Mouse (Mus musculus) myocyte (in vitro differentiated cells): Measurements from ENCODE around the gene Lrrc46. TPM values are rescaled to one million over a fixed set of nuclear protein-coding genes. Genes with fewer than 3 reads are reported as not detected.

ENCODE experiments used
- H3K27me3 ChIP-seq: one replicate; pipeline ENCODE4 v1.6.1; 2011; ENCODE audit not compliant: control insufficient read depth, insufficient read depth, insufficient read length
- H3K36me3 ChIP-seq: one replicate; pipeline ENCODE4 v1.6.1; 2011; ENCODE audit not compliant: control insufficient read depth, insufficient read depth
- H3K4me2 ChIP-seq: one replicate; pipeline ENCODE4 v1.6.1; 2011; ENCODE audit warnings: low read depth, control low read depth
- H3K4me3 ChIP-seq: one replicate; pipeline ENCODE4 v1.5.1; 2011; ENCODE audit warnings: mild to moderate bottlenecking, control low read depth, moderate library complexity
- H3K79me2 ChIP-seq: one replicate; pipeline ENCODE4 v1.6.1; 2011; ENCODE audit not compliant: control insufficient read depth, insufficient read depth
- H3ac ChIP-seq: one replicate; pipeline ENCODE4 v1.6.1; 2011; ENCODE audit not compliant: control insufficient read depth, insufficient read length
- CEBPB ChIP-seq: IDR thresholded peaks from 2 replicates; pipeline ENCODE4 v1.6.1; 2011; ENCODE audit warnings: mild to moderate bottlenecking, moderate library complexity; ENCODE audit not compliant: poor library complexity, insufficient read depth, severe bottlenecking
- E2F4 ChIP-seq: IDR thresholded peaks from one replicate; pipeline ENCODE4 v1.6.1; 2011; ENCODE audit warnings: mild to moderate bottlenecking, control low read depth, moderate library complexity; ENCODE audit not compliant: insufficient read depth
- MAX ChIP-seq: IDR thresholded peaks from one replicate; pipeline ENCODE4 v1.6.1; 2011; ENCODE audit warnings: low read depth, mild to moderate bottlenecking, control low read depth
- MYOD1 ChIP-seq, 3 experiments: IDR thresholded peaks; one replicate each; pipeline ENCODE4 v1.6.1; 2011; ENCODE audit warnings: control low read depth in 2 of 3, low read depth in 2 of 3, mild to moderate bottlenecking in 2 of 3, moderate library complexity in 1 of 3; ENCODE audit not compliant: insufficient read length in 2 of 3, control insufficient read depth in 1 of 3
- MYOG ChIP-seq, 3 experiments: IDR thresholded peaks; one replicate each; pipeline ENCODE4 v1.6.1; 2011; ENCODE audit warnings: control low read depth in 2 of 3, low read depth in 2 of 3, mild to moderate bottlenecking in 2 of 3; ENCODE audit not compliant: insufficient read length in 2 of 3, control insufficient read depth in 1 of 3, insufficient read depth in 1 of 3
- POLR2A ChIP-seq: IDR thresholded peaks from one replicate; pipeline ENCODE4 v1.6.1; 2011; ENCODE audit warnings: low read depth, mild to moderate bottlenecking, control low read depth, moderate library complexity; ENCODE audit not compliant: insufficient read length
- POLR2AphosphoS2 ChIP-seq: IDR thresholded peaks from one replicate; pipeline ENCODE4 v1.6.1; 2011; ENCODE audit warnings: low read depth, control low read depth; ENCODE audit not compliant: insufficient read length
- REST ChIP-seq: IDR thresholded peaks from one replicate; pipeline ENCODE4 v1.6.1; 2011; ENCODE audit warnings: mild to moderate bottlenecking, control low read depth, moderate library complexity; ENCODE audit not compliant: insufficient read depth, insufficient read length
- SRF ChIP-seq: IDR thresholded peaks from one replicate; pipeline ENCODE4 v1.6.1; 2011; ENCODE audit warnings: low read depth; ENCODE audit not compliant: control insufficient read depth, insufficient read length
- TCF12 ChIP-seq: IDR thresholded peaks from one replicate; pipeline ENCODE4 v1.6.1; 2011; ENCODE audit warnings: mild to moderate bottlenecking, control low read depth; ENCODE audit not compliant: poor library complexity, insufficient read depth, severe bottlenecking
- TCF3 ChIP-seq: IDR thresholded peaks from one replicate; pipeline ENCODE4 v1.6.1; 2011; ENCODE audit warnings: low read depth, control low read depth; ENCODE audit not compliant: insufficient read length
- USF1 ChIP-seq: IDR thresholded peaks from one replicate; pipeline ENCODE4 v1.6.1; 2011; ENCODE audit warnings: low read depth, mild to moderate bottlenecking, control low read depth, moderate library complexity
- polyA plus RNA-seq: library from polyadenylated mRNA; unstranded; fragments of >200 nt; fragmentation: generic; extraction: Trizol; gene quantifications from one replicate; pipeline ENCODE4 v1.2.1, GENCODE M21; 2012; ENCODE audit warnings: missing spikeins

Gene Lrrc46
- polyA plus RNA-seq, 1 experiment, result 1.4 TPM

DNA sequence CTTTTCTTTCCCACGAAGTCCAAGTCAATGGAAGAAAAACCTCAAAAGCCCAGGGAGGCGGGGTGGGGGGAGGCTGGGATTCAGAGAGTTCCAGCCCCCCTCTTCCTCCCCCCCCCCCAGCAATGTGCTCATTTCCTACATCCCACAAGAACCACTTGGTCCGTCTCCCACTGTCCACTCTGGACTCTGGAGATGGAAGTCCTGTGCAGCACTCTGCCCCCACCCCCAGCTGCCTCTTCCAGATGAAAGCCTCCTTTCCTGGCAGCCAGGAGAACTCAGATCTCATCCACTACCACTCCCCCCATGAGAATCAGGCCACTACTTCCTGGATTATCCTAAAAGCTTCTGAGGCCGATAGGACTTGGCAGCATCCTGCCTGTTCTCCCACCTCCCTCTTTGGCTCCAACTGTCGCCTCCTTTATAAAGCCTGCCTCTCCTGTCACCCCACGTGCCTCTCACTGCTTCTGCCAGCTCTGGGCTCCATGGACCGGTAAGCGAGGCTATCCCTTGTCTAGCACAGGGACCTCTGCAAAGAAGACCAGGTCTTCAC, 28.0 kb downstream of the Lrrc46 start, which contains the start of gene Sp6:
Gene Sp6, plus strand, starts transcription at position 274 of the 550 bp plus-strand sequence.
- H3K27me3 ChIP-seq, result no peaks in the 10 kb centered on the region
- no peak within 1 kb of the TSS for H3K4me3 ChIP-seq

DNA sequence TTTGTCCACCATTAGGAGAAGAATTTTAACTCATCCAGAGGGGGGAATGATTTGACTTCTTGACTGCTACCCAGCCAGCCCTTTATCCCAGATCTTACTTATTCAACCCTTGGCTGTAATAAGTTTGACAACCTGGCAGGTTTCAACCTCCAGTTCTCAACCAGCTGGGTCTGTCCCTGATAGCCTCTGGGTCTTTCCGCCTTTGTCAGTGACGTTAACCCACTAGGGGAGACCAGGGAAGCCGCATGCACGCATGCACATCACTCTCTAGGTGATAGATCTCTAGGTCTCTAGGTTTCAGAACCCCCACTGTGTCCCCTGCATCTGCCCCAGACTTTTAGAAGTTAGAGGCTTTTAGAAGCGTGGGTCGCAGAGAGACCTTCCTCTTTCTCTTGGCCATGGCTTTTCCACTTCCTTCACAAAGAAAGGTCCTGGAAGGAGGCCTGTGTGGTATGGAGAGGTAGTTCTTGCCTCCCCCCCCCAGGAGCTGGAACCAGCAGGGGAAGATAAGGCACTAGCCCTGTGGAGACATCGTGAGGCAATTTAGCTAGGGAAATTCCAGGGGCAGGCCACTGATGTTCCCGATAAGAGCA, 31.9 kb downstream of the Lrrc46 start:
- Histone ChIP-seq H3K4me3 (no peak overlapping the region), H3K27me3 (no peaks in the 10 kb centered on the region)
- TF ChIP-seq SRF (no peak), MAX (no peak), MYOD1 (IDR thresholded peaks at IDR 0.05; ENCODE audit: control insufficient read depth in 1 of 3, insufficient read length in 2 of 3, low read depth in 2 of 3) (no peak), POLR2AphosphoS2 (no peak), MYOG (IDR thresholded peaks at IDR 0.05; ENCODE audit: control insufficient read depth in 1 of 3, insufficient read depth in 1 of 3, insufficient read length in 2 of 3, low read depth in 2 of 3) (no peak), USF1 (no peak), POLR2A (no peak)

More for the DNA sequence above, 28.0 kb downstream of the Lrrc46 start, which contains the start of gene Sp6:
- H3K4me2 ChIP-seq, result peak within 1 kb of the TSS; percentile 5
- H3K79me2 ChIP-seq, result no peaks in the 10 kb centered on the region
- TF ChIP-seq MYOD1 (IDR thresholded peaks at IDR 0.05; ENCODE audit: control insufficient read depth in 1 of 3, insufficient read length in 2 of 3, low read depth in 2 of 3) (no peak), USF1 (no peak), SRF (no peak), MYOG (IDR thresholded peaks at IDR 0.05; ENCODE audit: control insufficient read depth in 1 of 3, insufficient read depth in 1 of 3, insufficient read length in 2 of 3, low read depth in 2 of 3) (no peak), POLR2A (no peak), TCF12 (no peak), E2F4 (no peak), POLR2AphosphoS2 (no peak), MAX (no peak), REST (no peak), CEBPB (no peak), TCF3 (no peak)
- no peaks in the 10 kb centered on the region for H3K36me3 ChIP-seq
- no peak within 1 kb of the TSS for H3ac ChIP-seq

DNA sequence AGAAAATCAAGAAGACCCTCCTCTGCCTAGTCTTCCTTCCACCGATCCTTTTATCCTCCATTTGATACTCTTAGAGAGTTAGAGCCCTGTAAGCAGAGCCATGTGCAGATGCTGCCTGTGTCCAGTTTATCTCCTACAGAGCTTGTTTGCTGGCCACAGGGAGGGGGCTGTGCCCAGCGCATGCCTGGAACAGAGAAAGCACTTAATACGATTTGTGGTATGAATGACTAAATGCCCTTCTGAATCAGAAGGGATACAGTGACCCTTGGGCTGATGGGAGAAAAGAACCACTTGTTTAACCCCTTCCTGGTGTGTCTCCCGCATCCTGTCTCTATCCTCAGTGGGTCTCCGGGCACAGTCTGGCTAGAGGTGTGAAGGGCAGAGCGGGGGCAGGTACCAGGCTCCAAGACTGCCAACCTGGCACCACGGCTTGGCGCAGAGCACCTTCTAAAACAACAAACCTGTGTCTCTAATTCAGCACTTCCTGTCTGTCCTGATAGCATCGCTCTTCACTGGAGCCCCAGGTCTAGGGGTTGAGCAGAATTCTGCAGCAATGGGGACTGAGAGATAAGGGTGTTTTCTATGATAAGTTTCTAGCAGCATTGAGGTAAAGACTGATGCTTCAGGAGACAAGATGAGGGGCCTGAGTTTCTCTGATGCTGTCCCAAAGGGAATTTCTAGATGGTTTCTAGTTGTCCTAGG, 34.0 kb downstream of the Lrrc46 start:
- H3K4me3 ChIP-seq, result no peak overlapping the region
- no peak overlapping the region for H3ac ChIP-seq
- H3K27me3 ChIP-seq, result no peaks in the 10 kb centered on the region
- H3K36me3 ChIP-seq, result no peaks in the 10 kb centered on the region
- H3K4me2 ChIP-seq, result peak overlapping the region; percentile 58
- no peaks in the 10 kb centered on the region for H3K79me2 ChIP-seq
- TF ChIP-seq TCF12, result no peak
- no peak for TF ChIP-seq MYOG (IDR thresholded peaks at IDR 0.05; ENCODE audit: control insufficient read depth in 1 of 3, insufficient read depth in 1 of 3, insufficient read length in 2 of 3, low read depth in 2 of 3)
- no peak for TF ChIP-seq E2F4
- no peak for TF ChIP-seq MYOD1 (IDR thresholded peaks at IDR 0.05; ENCODE audit: control insufficient read depth in 1 of 3, insufficient read length in 2 of 3, low read depth in 2 of 3)
- no peak for TF ChIP-seq CEBPB
- no peak for TF ChIP-seq POLR2A
- no peak for TF ChIP-seq SRF
- TF ChIP-seq POLR2AphosphoS2, result no peak
- TF ChIP-seq MAX, result no peak
- no peak for TF ChIP-seq REST
- no peak for TF ChIP-seq USF1
- TF ChIP-seq TCF3, result no peak

More for the DNA sequence above, 31.9 kb downstream of the Lrrc46 start:
- Histone ChIP-seq H3K36me3 (no peaks in the 10 kb centered on the region), H3ac (no peak overlapping the region), H3K4me2 (no peak overlapping the region), H3K79me2 (no peaks in the 10 kb centered on the region)

DNA sequence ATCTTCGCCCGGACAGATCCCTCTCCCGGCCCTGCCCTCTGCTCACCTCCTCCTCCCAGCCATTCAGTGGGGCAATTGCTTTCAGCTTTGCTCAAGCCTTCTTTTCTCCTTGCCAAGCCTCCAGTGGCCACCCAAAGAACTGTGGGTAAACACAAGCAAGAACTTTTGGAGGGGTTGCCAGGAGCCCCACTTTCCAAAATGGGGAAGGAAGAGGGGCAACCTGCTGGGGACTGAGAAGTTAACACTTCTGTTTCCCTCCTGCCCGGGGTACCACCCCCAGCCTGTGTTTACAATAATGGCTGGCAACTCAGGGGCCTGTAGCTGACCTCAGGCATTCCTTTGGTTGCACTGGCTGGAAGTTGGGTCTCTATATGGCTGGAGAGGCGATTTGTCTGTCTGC, 38.0 kb downstream of the Lrrc46 start:
- TF ChIP-seq USF1, result no peak
- no peak for TF ChIP-seq POLR2AphosphoS2
- no peak for TF ChIP-seq POLR2A
- no peak for TF ChIP-seq CEBPB
- no peak for TF ChIP-seq MYOD1 (IDR thresholded peaks at IDR 0.05; ENCODE audit: control insufficient read depth in 1 of 3, insufficient read length in 2 of 3, low read depth in 2 of 3)
- no peak for TF ChIP-seq TCF12
- TF ChIP-seq MYOG (IDR thresholded peaks at IDR 0.05; ENCODE audit: control insufficient read depth in 1 of 3, insufficient read depth in 1 of 3, insufficient read length in 2 of 3, low read depth in 2 of 3), result no peak
- TF ChIP-seq E2F4, result no peak
- no peak for TF ChIP-seq REST
- TF ChIP-seq TCF3, result no peak
- TF ChIP-seq MAX, result no peak
- TF ChIP-seq SRF, result no peak
- no peak overlapping the region for H3K4me3 ChIP-seq
- no peak overlapping the region for H3ac ChIP-seq
- no peak overlapping the region for H3K4me2 ChIP-seq
- no peaks in the 10 kb centered on the region for H3K27me3 ChIP-seq
- H3K36me3 ChIP-seq, result no peaks in the 10 kb centered on the region
- H3K79me2 ChIP-seq, result no peaks in the 10 kb centered on the region
